Mouse (Mus musculus) heart, adult 2 months (tissue): Measurements from ENCODE around the gene Zfp346. TPM values are rescaled to one million over a fixed set of nuclear protein-coding genes. Genes with fewer than 3 reads are reported as not detected.

Experiments used
- DNase-seq, 2 experiments: peaks; one replicate each; pipeline ENCODE4 v3.0.0; 2021
- H3K27ac ChIP-seq: fragments of 200-600 bp; 2 replicates; pipeline ENCODE4 v1.8.1; 2022
- H3K27me3 ChIP-seq: fragments of 200-500 bp; 2 replicates; pipeline ENCODE4 v1.6.1; 2012; ENCODE audit warnings: mild to moderate bottlenecking, low read length, inconsistent platforms, mixed read lengths; ENCODE audit not compliant: control insufficient read depth, insufficient read depth
- H3K36me3 ChIP-seq: fragments of 200-500 bp; 2 replicates; pipeline ENCODE4 v1.6.1; 2012; ENCODE audit warnings: low read length, inconsistent platforms; ENCODE audit not compliant: control insufficient read depth, insufficient read depth
- H3K4me1 ChIP-seq: fragments of 200-500 bp; 2 replicates; pipeline ENCODE4 v1.6.1; 2011; ENCODE audit warnings: low read length; ENCODE audit not compliant: control insufficient read depth, insufficient read depth
- H3K4me3 ChIP-seq: fragments of 200-600 bp; 2 replicates; pipeline ENCODE4 v1.8.1; 2022
- H3K79me2 ChIP-seq: fragments of 200-500 bp; replicated peaks from 2 replicates; pipeline ENCODE4 v1.6.1; 2012; ENCODE audit warnings: mild to moderate bottlenecking, inconsistent platforms, low read length, moderate library complexity, mixed read lengths; ENCODE audit not compliant: control insufficient read depth, insufficient read depth
- H3K9ac ChIP-seq: fragments of 200-500 bp; 2 replicates; pipeline ENCODE4 v1.6.1; 2012; ENCODE audit warnings: low read depth, mild to moderate bottlenecking, control low read depth, inconsistent platforms, low read length, mixed read lengths
- CTCF ChIP-seq: fragments of 200-600 bp; IDR thresholded peaks from 2 replicates; pipeline ENCODE4 v1.8.1; 2022; ENCODE audit warnings: antibody characterized with exemption, mild to moderate bottlenecking, moderate library complexity
- EP300 ChIP-seq: fragments of 200-500 bp; IDR thresholded peaks from 2 replicates; pipeline ENCODE4 v1.6.1; 2011; ENCODE audit warnings: low read depth, low read length, control low read depth; ENCODE audit not compliant: insufficient read depth
- POLR2A ChIP-seq: fragments of 200-500 bp; IDR thresholded peaks from 2 replicates; pipeline ENCODE4 v1.6.1; 2011; ENCODE audit warnings: mild to moderate bottlenecking, low read depth, low read length, control low read depth; ENCODE audit not compliant: insufficient read depth
- WGBS: fragments of 180-500 bp; shearing (Covaris S2); methylation state at CpG from one replicate; pipeline ENCODE4 v1.1.7; 2018; 5-methylcytosine and 5-hydroxymethylcytosine counted together
- intact Hi-C: fragments of 180-260 bp; cut with DNase I; formaldehyde crosslinking; loops from one replicate; pipeline ENCODE4 v1.15.1; 2025
- polyA plus RNA-seq: library from polyadenylated mRNA; depleted of rRNA; stranded (reverse); fragments of >200 nt; gene quantifications from 2 replicates; pipeline ENCODE4 v1.2.3, GENCODE M21; 2012; rRNA removed
- total RNA-seq, 2 experiments: library from RNA; stranded (reverse); gene quantifications; 2 replicates each; pipeline ENCODE4 v1.2.3; 2021

Zfp346 gene
- total and polyA plus RNA-seq, 3 experiments = 14.3 to 20.6 (median 17.1) TPM

DNA sequence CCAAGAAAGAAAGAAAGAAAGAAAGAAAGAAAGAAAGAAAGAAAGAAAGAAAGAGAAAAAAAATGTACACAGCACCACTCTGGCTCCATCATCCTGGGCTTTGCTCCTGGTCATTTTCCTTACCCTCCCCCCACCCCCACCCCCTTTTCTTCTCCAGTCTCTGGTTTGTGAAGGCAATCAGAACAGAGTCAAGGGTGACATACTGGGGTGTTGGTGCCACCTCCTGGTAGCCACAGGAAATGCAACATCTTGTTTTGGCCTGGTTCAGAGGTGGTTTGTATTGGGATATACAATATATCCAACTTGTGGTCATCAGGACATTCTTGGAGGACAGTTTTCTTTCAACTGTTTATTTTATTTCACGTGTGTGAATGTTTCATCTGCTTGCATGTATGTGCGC lies 73.4 kb downstream of the Zfp346 start:
- WGBS = 36% methylated on average over 2 of the region's 2 CpGs
- TF ChIP-seq CTCF (peak; percentile 76), POLR2A (no peak), EP300 (peak; percentile 72; the same call in 1 of the 2 replicates)
- Histone ChIP-seq H3K27me3 (no peaks in the 10 kb centered on the region), H3K36me3 (no peaks in the 10 kb centered on the region), H3K9ac (no peak overlapping the region), H3K79me2 (no peaks in the 10 kb centered on the region), H3K4me3 (no peak overlapping the region), H3K27ac (no peak overlapping the region), H3K4me1 (no peaks in the 10 kb centered on the region; the same call in 1 of the 2 replicates)
- intact Hi-C loops = loop anchor here (1.0 to 2.0 kb wide), 3 partner anchors 42 to 379 kb away; partner anchors contain the start of gene Zfp346
- peak; percentile 70 to 82 for DNase-seq

DNA sequence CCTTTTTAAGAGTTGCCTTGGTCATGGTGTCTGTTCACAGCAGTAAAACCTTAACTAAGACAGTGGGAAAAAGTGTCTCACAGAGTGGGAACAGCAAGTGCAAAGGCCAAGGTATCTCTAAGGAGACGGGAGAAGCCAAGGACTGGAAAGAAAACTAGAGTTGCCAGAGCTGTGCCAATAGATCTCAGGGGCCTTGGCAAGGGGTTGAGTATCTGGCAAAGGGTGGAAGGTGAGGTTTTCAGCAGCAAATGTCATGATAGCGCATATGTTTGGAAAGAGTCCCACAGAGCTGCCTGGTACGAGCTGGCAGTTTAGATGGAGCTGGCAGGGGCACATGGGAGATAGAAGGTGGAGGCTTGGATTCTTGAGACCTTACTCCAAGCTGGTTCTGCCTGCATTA lies 74.5 kb downstream of the Zfp346 start:
- intact Hi-C loops = loop anchor here (2.0 kb wide), 1 partner anchor 75 kb away; the partner anchor contains the start of gene Zfp346
- Histone ChIP-seq H3K79me2 (no peaks in the 10 kb centered on the region), H3K27ac (no peak overlapping the region), H3K36me3 (no peaks in the 10 kb centered on the region), H3K9ac (no peak overlapping the region), H3K4me1 (no peaks in the 10 kb centered on the region; the same call in 1 of the 2 replicates), H3K27me3 (no peaks in the 10 kb centered on the region), H3K4me3 (no peak overlapping the region)
- WGBS = 74% methylated on average over 3 of the region's 3 CpGs
- no peak for TF ChIP-seq EP300
- TF ChIP-seq POLR2A = no peak
- no peak for TF ChIP-seq CTCF
- no peak for DNase-seq

DNA sequence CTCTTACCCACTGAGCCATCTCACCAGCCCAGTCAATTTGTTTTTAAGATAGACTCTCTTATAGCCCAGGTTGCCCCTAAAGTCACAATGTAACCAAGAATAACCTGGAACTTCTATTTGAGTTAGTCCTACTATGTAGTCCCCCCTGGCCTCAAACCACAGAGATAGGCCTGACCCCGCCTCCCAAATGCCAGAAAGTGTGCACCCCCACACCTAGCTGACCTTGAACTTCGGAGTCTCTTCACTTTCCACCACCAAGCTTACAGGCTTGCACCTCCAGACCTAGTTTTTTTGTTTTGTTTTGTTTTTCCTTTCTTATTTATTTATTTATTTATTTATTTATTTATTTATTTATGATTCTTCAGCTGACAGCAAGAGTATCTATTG lies 76.7 kb downstream of the Zfp346 start:
- no peak for DNase-seq
- intact Hi-C loops = loop anchor here (5.0 kb wide), 3 partner anchors 36 to 141 kb away; partner anchors contain the start of genes Prelid1 and Rab24
- Histone ChIP-seq H3K27me3 (no peaks in the 10 kb centered on the region), H3K79me2 (no peaks in the 10 kb centered on the region), H3K27ac (peak overlapping the region; percentile 81), H3K4me3 (peak overlapping the region; percentile 49), H3K4me1 (no peaks in the 10 kb centered on the region; the same call in 1 of the 2 replicates), H3K9ac (no peak overlapping the region), H3K36me3 (no peaks in the 10 kb centered on the region)
- WGBS = 80% methylated on average over 2 of the region's 2 CpGs
- TF ChIP-seq EP300 (no peak), POLR2A (no peak), CTCF (no peak)

DNA sequence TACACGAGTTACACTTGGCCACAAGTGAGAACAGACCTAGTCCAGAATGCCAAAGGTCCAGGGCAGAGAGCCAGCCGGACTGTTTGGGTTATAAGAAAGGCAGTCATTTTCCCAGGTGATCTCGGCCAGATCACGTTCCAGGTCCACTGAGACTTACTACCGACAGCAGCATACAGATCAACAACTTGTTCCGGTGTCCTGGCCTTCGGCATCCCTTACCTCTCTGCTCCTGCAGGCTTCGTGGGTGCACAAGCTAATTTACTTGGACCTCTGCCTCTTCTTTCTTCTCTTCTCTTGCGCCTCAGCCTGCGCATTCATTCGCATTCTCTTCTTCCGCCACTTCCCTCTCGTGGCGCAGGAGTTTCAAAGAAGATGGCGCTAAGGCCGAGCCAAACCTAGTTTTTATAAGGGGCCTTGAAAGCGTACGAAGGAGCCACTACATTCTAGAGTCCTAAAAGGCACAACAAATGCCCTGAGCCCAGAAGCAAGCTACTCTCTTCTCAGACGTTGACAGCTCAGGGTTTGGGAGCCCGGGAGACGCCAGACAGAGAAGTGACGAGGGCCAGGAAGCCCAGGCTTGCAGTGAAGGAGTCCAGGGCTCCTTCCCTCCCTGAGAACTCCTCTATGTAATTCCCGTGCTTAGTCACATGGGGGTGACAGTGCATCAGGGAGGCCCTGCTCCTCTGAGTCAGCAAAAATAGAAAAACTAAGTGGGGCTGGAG lies 77.2 kb downstream of the Zfp346 start:
- peak overlapping the region; percentile 49 for H3K4me3 ChIP-seq
- peak; percentile 82 to 83 for DNase-seq
- H3K36me3 ChIP-seq = no peaks in the 10 kb centered on the region
- no peaks in the 10 kb centered on the region for H3K27me3 ChIP-seq
- WGBS = 6% methylated on average over 23 of the region's 23 CpGs
- TF ChIP-seq EP300 = peak; percentile 94
- peak; percentile 81 for TF ChIP-seq CTCF
- TF ChIP-seq POLR2A = peak; percentile 61
- intact Hi-C loops = loop anchor here (5.0 kb wide), 3 partner anchors 35 to 140 kb away; partner anchors contain the start of genes Prelid1 and Rab24
- peak overlapping the region; percentile 81 for H3K27ac ChIP-seq
- H3K4me1 ChIP-seq = no peaks in the 10 kb centered on the region; the same call in 1 of the 2 replicates
- H3K9ac ChIP-seq = peak overlapping the region; percentile 51
- H3K79me2 ChIP-seq = no peaks in the 10 kb centered on the region

DNA sequence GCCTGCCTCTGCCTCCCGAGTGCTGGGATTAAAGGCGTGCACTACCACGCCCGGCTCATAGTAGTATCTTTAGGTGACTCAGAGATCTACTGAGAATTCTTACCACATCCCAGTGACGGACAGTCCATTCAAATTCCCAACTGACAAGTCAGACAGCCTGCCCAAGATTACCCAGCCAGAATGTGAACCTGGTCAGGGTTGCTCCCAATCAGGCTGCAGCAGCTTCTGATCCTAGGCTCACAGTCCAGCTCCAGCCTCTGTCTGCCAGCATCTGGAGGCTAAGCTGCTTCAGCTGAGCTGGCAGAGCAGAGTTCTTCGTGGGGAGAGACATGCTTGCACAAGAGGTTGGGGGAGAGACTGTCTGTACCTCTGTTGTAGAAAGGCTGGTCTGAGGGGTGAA lies 78.3 kb downstream of the Zfp346 start:
- WGBS = 78% methylated on average over 6 of the region's 6 CpGs
- Histone ChIP-seq H3K4me3 (no peak overlapping the region), H3K4me1 (no peaks in the 10 kb centered on the region; the same call in 1 of the 2 replicates), H3K79me2 (no peaks in the 10 kb centered on the region), H3K36me3 (no peaks in the 10 kb centered on the region), H3K27ac (no peak overlapping the region), H3K9ac (no peak overlapping the region), H3K27me3 (no peaks in the 10 kb centered on the region)
- no peak for DNase-seq
- intact Hi-C loops = loop anchor here (5.0 kb wide), 3 partner anchors 34 to 139 kb away; partner anchors contain the start of genes Prelid1 and Rab24
- TF ChIP-seq POLR2A (no peak), EP300 (no peak), CTCF (no peak)

Other genes starting within 250 kb of the Zfp346 start
- gene Unc5a, start 155.9 kb upstream of the Zfp346 start, total RNA-seq = under 1 TPM; 0.57 to 0.73 TPM
- 0.91 and 1.2 TPM in 2 replicates for gene Unc5a, start 155.9 kb upstream of the Zfp346 start, polyA plus RNA-seq
- gene Hk3, start 83.9 kb upstream of the Zfp346 start, total RNA-seq = under 1 TPM; 0.84 to 0.91 TPM
- gene Hk3, start 83.9 kb upstream of the Zfp346 start, polyA plus RNA-seq = 1.2 and 1.3 TPM in 2 replicates
- 10 to 100 TPM; 20.3 to 20.5 TPM for gene Uimc1, start 5.0 kb upstream of the Zfp346 start, total RNA-seq
- 9.9 and 11.0 TPM in 2 replicates for gene Uimc1, start 5.0 kb upstream of the Zfp346 start, polyA plus RNA-seq
- gene Gm17617, start 28.2 kb downstream of the Zfp346 start, total RNA-seq = not detected
- gene Gm17617, start 28.2 kb downstream of the Zfp346 start, polyA plus RNA-seq = not detected in 2 replicates
- gene Fgfr4, start 47.3 kb downstream of the Zfp346 start, total RNA-seq = under 1 TPM; 0.07 to 0.21 TPM
- 0.21 and 0.70 TPM in 2 replicates for gene Fgfr4, start 47.3 kb downstream of the Zfp346 start, polyA plus RNA-seq
- 10 to 100 TPM; 52.5 to 55.8 TPM for gene Nsd1, start 104.5 kb downstream of the Zfp346 start, total RNA-seq
- 11.0 and 18.4 TPM in 2 replicates for gene Nsd1, start 104.5 kb downstream of the Zfp346 start, polyA plus RNA-seq
- gene Prelid1, start 215.2 kb downstream of the Zfp346 start, total RNA-seq = 10 to 100 TPM; 37.4 to 40.8 TPM
- 67.4 and 70.1 TPM in 2 replicates for gene Prelid1, start 215.2 kb downstream of the Zfp346 start, polyA plus RNA-seq
- gene Rab24, start 216.6 kb downstream of the Zfp346 start, total RNA-seq = 10 to 100 TPM; 29.1 to 37.2 TPM
- gene Rab24, start 216.6 kb downstream of the Zfp346 start, polyA plus RNA-seq = 60.6 and 68.9 TPM in 2 replicates
- not detected for gene Mxd3, start 224.5 kb downstream of the Zfp346 start, total RNA-seq
- gene Mxd3, start 224.5 kb downstream of the Zfp346 start, polyA plus RNA-seq = 0.21 and 0.53 TPM in 2 replicates